Mouse (Mus musculus) spleen, adult 12 weeks (tissue): ENCODE data around the gene Dsp.

Source experiments
- DNase-seq: peaks from one replicate; pipeline ENCODE4 v3.0.0; 2022; ENCODE audit warnings: low spot score

Gene Dsp

GRCm38 (mm10) chr13:38193406-38193805 is 42.3 kb downstream of the Dsp start:
- no peak for DNase-seq

- no peak for DNase-seq
These were observed 50.3 kb downstream of the Dsp start for GRCm38 (mm10) chr13:38201413-38201812.

- DNase-seq, result no peak
These were observed 53.1 kb downstream of the Dsp start for GRCm38 (mm10) chr13:38204171-38204570.

- DNase-seq, result peak; percentile 84
These were observed 53.8 kb downstream of the Dsp start, which contains the start of gene Snrnp48 for GRCm38 (mm10) chr13:38204702-38205482. Gene Snrnp48, plus strand, starts transcription at chr13:38204938.

GRCm38 (mm10) chr13:38211122-38211521 is 60.0 kb downstream of the Dsp start:
- DNase-seq, result no peak

- DNase-seq, result no peak
These were observed 67.6 kb downstream of the Dsp start for GRCm38 (mm10) chr13:38218686-38219085.

- no peak for DNase-seq
These were observed 69.2 kb downstream of the Dsp start for GRCm38 (mm10) chr13:38220331-38220730.

GRCm38 (mm10) chr13:38230177-38230821 is 79.2 kb downstream of the Dsp start:
- DNase-seq, result no peak

- no peak for DNase-seq
These were observed 81.3 kb downstream of the Dsp start for GRCm38 (mm10) chr13:38232411-38232810.

GRCm38 (mm10) chr13:38232856-38233625 is 81.9 kb downstream of the Dsp start:
- DNase-seq, result no peak

- no peak for DNase-seq
These were observed 83.6 kb downstream of the Dsp start for GRCm38 (mm10) chr13:38234651-38235050.

GRCm38 (mm10) chr13:38235370-38235769 is 84.3 kb downstream of the Dsp start:
- DNase-seq, result no peak

GRCm38 (mm10) chr13:38248151-38248550 is 97.1 kb downstream of the Dsp start:
- no peak for DNase-seq
